Mouse (Mus musculus) activated CD4-positive, CD25-positive, alpha-beta regulatory T cell (primary cell): ENCODE data around the gene Abhd17a. TPM values are rescaled to one million over a fixed set of nuclear protein-coding genes. Genes with fewer than 3 reads are reported as not detected.

Experiments used
- polyA plus RNA-seq, 2 experiments: library from polyadenylated mRNA; unstranded; fragments of 100-300 nt; shearing (Covaris generic); gene quantifications; one replicate each; pipeline ENCODE4 v1.2.1; 2017

Gene Abhd17a
- 100 to 1,000 TPM; 169 to 195 TPM for polyA plus RNA-seq

GRCm38 (mm10) chr10:80589879-80590854 lies at the start of gene Abhd17a:
Gene Abhd17a, minus strand, starts transcription at chr10:80590341.

GRCm38 (mm10) chr10:80622661-80623456 lies 32.7 kb upstream of the Abhd17a start, which contains the start of gene Csnk1g2:
Gene Csnk1g2, plus strand, starts transcription at chr10:80622838.

GRCm38 (mm10) chr10:80605721-80606120 lies 15.6 kb upstream of the Abhd17a start, which contains the start of gene Gm49322:
Gene Gm49322, plus strand, starts transcription at chr10:80606021.

GRCm38 (mm10) chr10:80602698-80603325 lies 12.7 kb upstream of the Abhd17a start, which contains the start of the genes Scamp4 and Adat3:
Gene Scamp4, plus strand, starts transcription at chr10:80602872.
Gene Adat3, plus strand, starts transcription at chr10:80602880.

GRCm38 (mm10) chr10:80577195-80578130 lies 12.7 kb downstream of the Abhd17a start, which contains the start of gene Klf16:
Gene Klf16, minus strand, starts transcription at chr10:80577321.

GRCm38 (mm10) chr10:80561116-80561944 lies 28.8 kb downstream of the Abhd17a start, which contains the start of gene Rexo1:
Gene Rexo1, minus strand, starts transcription at chr10:80561560.

GRCm38 (mm10) chr10:80538710-80539394 lies 51.3 kb downstream of the Abhd17a start, which contains the start of gene Atp8b3:
Gene Atp8b3, minus strand, starts transcription at chr10:80539124.

Other genes starting within 250 kb of the Abhd17a start
- not detected for gene Adamtsl5, start 241.9 kb downstream of the Abhd17a start, polyA plus RNA-seq
- not detected for gene Plk5, start 233.9 kb downstream of the Abhd17a start, polyA plus RNA-seq
- gene Mex3d, start 202.7 kb downstream of the Abhd17a start, polyA plus RNA-seq, result 1 to 10 TPM; 3.3 to 4.1 TPM
- gene Mbd3, start 190.8 kb downstream of the Abhd17a start, polyA plus RNA-seq, result 100 to 1,000 TPM; 134 to 152 TPM
- gene Uqcr11, start 183.5 kb downstream of the Abhd17a start, polyA plus RNA-seq, result 100 to 1,000 TPM; 265 TPM
- gene Tcf3, start 156.7 kb downstream of the Abhd17a start, polyA plus RNA-seq, result 100 to 1,000 TPM; 101 to 107 TPM
- under 1 TPM; 0.06 to 0.12 TPM for gene Onecut3, start 95.5 kb downstream of the Abhd17a start, polyA plus RNA-seq
- gene Atp8b3, start 51.2 kb downstream of the Abhd17a start, polyA plus RNA-seq, result under 1 TPM in 1 of 2 experiments, not detected in 1; 0.04 TPM
- 10 to 100 TPM; 36.5 to 38.7 TPM for gene Rexo1, start 28.8 kb downstream of the Abhd17a start, polyA plus RNA-seq
- 10 to 100 TPM in 1 of 2 experiments, 1 to 10 TPM in 1; 7.3 to 11.4 TPM for gene Klf16, start 13.0 kb downstream of the Abhd17a start, polyA plus RNA-seq
- 100 to 1,000 TPM in 1 of 2 experiments, 10 to 100 TPM in 1; 96.4 to 124 TPM for gene Scamp4, start 12.5 kb upstream of the Abhd17a start, polyA plus RNA-seq
- 1 to 10 TPM; 4.7 to 6.4 TPM for gene Adat3, start 12.5 kb upstream of the Abhd17a start, polyA plus RNA-seq
- gene Gm49322, start 15.7 kb upstream of the Abhd17a start, polyA plus RNA-seq, result 10 to 100 TPM in 1 of 2 experiments, 1 to 10 TPM in 1; 6.5 to 15.3 TPM
- 100 to 1,000 TPM; 228 to 252 TPM for gene Csnk1g2, start 32.5 kb upstream of the Abhd17a start, polyA plus RNA-seq
- gene Btbd2, start 66.7 kb upstream of the Abhd17a start, polyA plus RNA-seq, result 10 to 100 TPM; 20.1 to 27.7 TPM
- 100 to 1,000 TPM; 110 to 242 TPM for gene Mknk2, start 87.8 kb upstream of the Abhd17a start, polyA plus RNA-seq
- 100 to 1,000 TPM; 213 to 321 TPM for gene Mob3a, start 111.6 kb upstream of the Abhd17a start, polyA plus RNA-seq
- 100 to 1,000 TPM; 121 to 131 TPM for gene Izumo4, start 111.8 kb upstream of the Abhd17a start, polyA plus RNA-seq
- 10 to 100 TPM; 38.5 to 75.7 TPM for gene Ap3d1, start 151.9 kb upstream of the Abhd17a start, polyA plus RNA-seq
- 10 to 100 TPM; 14.8 to 15.7 TPM for gene Dot1l, start 164.9 kb upstream of the Abhd17a start, polyA plus RNA-seq
- gene Sf3a2, start 207.9 kb upstream of the Abhd17a start, polyA plus RNA-seq, result 10 to 100 TPM; 64.0 to 79.5 TPM
- gene Plekhj1, start 208.3 kb upstream of the Abhd17a start, polyA plus RNA-seq, result 100 to 1,000 TPM; 224 to 242 TPM
- not detected for gene Amh, start 214.9 kb upstream of the Abhd17a start, polyA plus RNA-seq
- under 1 TPM in 1 of 2 experiments, not detected in 1; 0.53 TPM for gene Jsrp1, start 223.2 kb upstream of the Abhd17a start, polyA plus RNA-seq
- 1,000 to 10,000 TPM; 2,247 to 2,345 TPM for gene Oaz1, start 236.3 kb upstream of the Abhd17a start, polyA plus RNA-seq